Mouse (Mus musculus) heart, postnatal 0 days (tissue): ENCODE measurements at regions not wholly inside any gene's neighbourhood (a gene's known extent, or its start where the extent isn't known, plus 50 kb on each side); places are given as distances from the start of the nearest gene placed in this dataset.

ENCODE experiments used
- CTCF ChIP-seq: IDR thresholded peaks from 2 replicates; pipeline ENCODE4 v1.5.1; 2016; ENCODE audit warnings: antibody characterized with exemption, control low read depth, low read depth
- EP300 ChIP-seq: IDR thresholded peaks from 2 replicates; pipeline ENCODE4 v1.6.1; 2016; ENCODE audit warnings: antibody characterized with exemption, low read depth

- no peak for TF ChIP-seq CTCF
- no peak for TF ChIP-seq EP300
These were observed 300.6 kb downstream of the Cbln4 start for GRCm38 (mm10) chr2:171742706-171743105.
